Mouse (Mus musculus): ENCODE results near the gene Dars2.
A peak's percentile ranks its signal among the peaks of the same experiment; 100 is the strongest.

The Dars2 gene

DNA sequence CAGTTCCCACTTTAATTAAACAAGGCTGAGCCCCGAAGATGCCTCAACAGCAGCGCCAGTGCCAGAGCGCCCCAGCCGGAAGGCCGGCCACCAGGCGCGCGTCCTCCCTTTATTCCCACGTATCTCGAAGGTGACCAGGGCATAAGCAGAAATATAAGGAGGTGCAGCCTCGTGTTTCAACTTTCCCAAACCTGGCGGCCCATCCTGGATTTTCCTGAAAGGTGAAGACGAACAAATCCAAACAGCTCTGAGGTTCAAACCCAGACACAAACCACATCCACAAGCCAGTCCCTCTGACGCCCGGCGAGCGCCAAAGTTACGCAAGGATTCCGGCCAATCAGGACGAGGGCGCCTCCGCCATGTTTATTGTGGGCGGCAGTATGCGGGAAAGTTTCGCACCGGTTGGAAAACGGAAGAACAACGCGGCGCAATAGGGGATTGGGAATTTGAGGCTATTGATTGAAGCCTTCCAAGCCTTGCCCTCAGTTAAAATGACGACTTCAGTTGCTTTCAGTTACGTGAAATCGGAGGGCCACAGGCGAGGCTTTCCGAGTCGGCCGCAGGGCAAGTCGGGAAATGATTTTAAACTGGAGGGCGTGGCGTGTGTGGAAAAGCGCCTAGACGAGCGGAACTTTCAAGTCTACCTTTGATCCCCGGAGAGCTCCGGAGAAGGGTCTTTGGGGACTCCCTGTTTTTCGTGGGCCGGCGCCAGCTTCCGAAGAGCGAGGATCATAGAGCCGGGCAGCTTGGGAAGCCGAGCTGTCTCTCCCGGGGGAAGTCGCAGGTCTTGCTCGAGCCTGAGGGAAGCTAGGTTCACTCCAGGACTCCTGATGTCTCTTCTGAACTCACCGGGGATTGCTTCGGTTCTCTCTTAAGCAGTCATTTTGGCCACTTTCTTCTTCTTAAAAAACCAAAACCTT lies at the start of gene Dars2, which contains the start of gene Cenpl:
Gene Dars2, minus strand, starts transcription at position 307 of the 920 bp plus-strand sequence.
Gene Cenpl, plus strand, starts transcription at position 362 of the 920 bp plus-strand sequence.
- peak; percentile 93 to 96 for DNase-seq (ENCODE audit: low spot score in 2 of 2)

DNA sequence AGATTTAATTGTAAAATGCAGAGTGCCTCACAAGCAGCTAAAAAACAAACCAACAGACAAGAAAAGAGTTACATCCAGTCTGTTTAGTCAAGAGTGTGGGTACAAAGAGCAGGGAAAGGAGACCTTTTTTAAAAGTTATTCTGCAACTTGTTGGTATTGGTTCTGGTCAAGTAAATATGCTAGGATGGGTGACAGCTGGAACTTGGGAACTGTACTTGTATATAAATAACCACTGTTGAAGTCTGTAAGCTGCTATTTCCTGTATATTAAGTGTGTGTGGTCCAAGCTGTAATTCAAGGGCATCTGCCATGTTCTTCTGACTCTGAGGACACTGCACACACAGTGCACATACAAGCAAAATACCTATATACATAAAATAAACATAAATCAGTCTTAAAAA lies 44.1 kb upstream of the Dars2 start:
- no peak for DNase-seq (ENCODE audit: low spot score in 2 of 2)

- DNase-seq (ENCODE audit: low spot score in 2 of 2), result no peak
Observed at GRCm38 (mm10) chr1:161109216-161109615, 38.8 kb upstream of the Dars2 start.

DNA sequence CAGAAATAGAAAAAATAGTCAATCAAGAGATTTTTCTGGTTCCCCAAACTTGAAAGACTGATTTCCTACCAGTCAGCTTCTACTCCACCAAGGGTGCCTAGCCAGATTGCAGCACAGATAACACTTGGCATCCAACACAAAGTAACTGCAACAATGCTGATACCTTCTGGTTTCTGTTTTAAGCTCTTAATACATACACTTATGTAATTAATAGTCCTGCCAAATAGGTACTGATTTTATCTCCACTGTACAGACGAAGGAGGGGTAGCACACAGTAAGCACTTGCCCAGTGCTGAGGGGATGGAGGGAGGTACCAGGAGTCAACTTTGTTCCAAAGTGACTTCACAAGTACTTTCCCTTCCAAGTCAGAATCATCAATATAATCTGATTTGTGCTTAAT lies 33.4 kb upstream of the Dars2 start:
- DNase-seq (ENCODE audit: low spot score in 2 of 2), result no peak

- no peak for DNase-seq (ENCODE audit: low spot score in 2 of 2)
Observed at GRCm38 (mm10) chr1:161099721-161100405, 29.4 kb upstream of the Dars2 start.

DNA sequence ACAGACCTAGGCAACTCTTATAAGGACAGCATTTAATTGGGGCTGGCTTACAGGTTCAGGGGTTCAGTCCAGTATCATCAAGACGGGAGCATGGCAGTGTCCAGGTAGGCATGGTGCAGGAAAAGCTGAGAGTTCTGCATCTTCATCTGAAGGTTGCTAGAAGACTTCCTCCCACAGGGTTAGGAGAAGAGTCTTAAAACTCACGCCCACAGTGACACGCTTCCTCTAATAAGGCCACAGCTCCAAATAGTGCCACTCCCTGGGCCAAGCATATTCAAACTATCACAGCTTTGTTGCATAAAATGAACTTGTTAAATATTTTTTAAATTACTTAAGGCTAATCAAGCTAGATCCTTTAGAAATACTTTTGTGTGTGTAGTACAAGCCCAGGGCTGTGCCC lies 6.8 kb upstream of the Dars2 start:
- no peak for DNase-seq (ENCODE audit: low spot score in 2 of 2)

- no peak for DNase-seq (ENCODE audit: low spot score in 2 of 2)
Observed at GRCm38 (mm10) chr1:161076238-161076637, 5.8 kb upstream of the Dars2 start.

GRCm38 (mm10) chr1:161071272-161071620 lies 788 bp upstream of the Dars2 start:
- DNase-seq (ENCODE audit: low spot score in 2 of 2), result no peak

DNA sequence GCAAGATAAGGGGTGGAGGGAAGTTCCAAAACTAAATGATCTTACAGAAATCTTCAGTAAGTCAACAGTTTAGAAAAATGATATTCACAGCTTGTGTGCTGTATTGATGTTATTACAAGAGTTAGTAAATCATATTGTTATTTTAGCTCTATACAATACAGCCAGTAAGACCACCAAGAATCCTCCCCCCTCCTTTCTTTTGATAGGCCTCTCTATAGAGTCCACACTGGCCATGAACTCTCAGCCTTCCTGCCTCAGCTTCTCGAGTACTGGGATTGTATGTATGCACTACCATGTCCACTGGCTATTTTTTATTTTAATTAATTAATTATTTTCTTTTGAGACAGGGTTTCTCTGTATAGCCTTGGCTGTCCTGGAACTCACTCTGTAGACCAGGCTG lies 7.1 kb downstream of the Dars2 start:
- no peak for DNase-seq (ENCODE audit: low spot score in 2 of 2)

- no peak for DNase-seq (ENCODE audit: low spot score in 2 of 2)
Observed at GRCm38 (mm10) chr1:161057164-161057563, 13.3 kb downstream of the Dars2 start.

- no peak for DNase-seq (ENCODE audit: low spot score in 2 of 2)
Observed at GRCm38 (mm10) chr1:161046972-161047371, 23.5 kb downstream of the Dars2 start.

- no peak for DNase-seq (ENCODE audit: low spot score in 2 of 2)
Observed at GRCm38 (mm10) chr1:161041261-161042020, 29.0 kb downstream of the Dars2 start.

DNA sequence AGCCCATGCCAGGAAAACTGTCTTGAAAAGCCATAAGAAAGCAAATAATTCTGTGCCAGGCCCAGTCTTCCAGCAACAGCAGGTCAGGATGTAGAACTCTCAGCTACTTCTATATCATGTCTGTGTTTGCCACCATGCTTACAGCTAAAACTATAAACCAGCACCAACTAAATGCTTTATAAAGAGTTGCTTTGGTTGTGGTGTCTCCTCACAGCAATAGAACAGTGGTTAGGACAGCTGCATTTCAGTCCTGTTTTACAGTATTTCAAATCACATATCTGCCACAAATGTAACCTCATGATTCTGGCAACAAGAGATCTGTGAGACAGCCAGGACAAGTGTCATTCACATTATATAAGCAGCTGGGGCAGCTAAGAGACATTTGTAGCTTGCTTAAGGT lies 29.6 kb downstream of the Dars2 start:
- DNase-seq (ENCODE audit: low spot score in 2 of 2), result no peak

DNA sequence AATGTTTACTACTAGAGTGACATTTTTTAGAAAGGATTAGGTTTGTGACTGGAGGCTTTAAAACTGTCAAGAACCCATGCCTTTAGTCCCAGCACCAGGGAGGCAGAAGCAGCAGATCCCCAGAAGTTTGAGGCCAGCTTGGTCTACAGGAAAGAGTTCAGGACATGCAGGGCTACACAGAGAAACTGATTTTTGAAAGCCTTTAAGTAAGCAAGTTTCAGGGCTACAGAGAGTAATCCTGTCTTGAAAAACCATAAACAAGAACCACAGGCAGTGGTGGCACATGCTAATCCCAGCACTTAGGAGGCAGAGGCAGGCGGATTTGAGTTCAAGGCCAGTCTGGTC lies 30.1 kb downstream of the Dars2 start:
- DNase-seq (ENCODE audit: low spot score in 2 of 2), result no peak

DNA sequence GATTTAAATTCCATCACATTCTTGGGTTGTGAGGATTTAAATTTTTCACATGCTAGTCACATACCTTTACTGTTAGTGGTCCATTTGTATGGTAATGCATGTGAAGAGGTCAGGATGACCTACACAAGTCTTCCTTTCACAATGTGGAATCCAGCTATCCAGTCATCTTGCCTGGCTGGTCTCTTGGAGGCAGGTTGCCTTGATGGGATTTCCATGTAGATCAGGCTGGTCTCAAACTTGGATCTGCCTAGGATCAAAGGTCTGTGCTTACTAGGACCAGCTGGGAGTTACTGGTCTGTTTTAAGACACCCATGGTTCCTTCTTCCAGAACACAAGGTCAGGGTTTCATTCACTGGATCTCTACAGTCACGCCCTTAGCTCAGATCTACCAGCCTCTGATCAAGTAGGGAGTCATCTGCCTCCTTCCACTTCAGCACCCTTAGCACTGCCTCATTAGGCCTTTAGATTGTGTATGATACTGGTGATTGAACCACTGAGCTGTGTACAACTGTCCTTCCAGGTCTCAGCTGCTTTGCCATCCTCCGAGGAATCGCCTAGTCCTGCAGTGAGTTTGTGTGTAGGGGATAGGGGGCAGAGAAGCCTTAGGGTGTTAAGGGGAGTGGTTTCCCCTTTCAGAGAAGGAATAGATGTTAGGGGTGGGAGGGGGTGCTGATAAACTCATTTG lies 30.6 kb downstream of the Dars2 start:
- DNase-seq (ENCODE audit: low spot score in 2 of 2), result no peak

GRCm38 (mm10) chr1:161038968-161039721 lies 31.3 kb downstream of the Dars2 start:
- no peak for DNase-seq (ENCODE audit: low spot score in 2 of 2)

DNA sequence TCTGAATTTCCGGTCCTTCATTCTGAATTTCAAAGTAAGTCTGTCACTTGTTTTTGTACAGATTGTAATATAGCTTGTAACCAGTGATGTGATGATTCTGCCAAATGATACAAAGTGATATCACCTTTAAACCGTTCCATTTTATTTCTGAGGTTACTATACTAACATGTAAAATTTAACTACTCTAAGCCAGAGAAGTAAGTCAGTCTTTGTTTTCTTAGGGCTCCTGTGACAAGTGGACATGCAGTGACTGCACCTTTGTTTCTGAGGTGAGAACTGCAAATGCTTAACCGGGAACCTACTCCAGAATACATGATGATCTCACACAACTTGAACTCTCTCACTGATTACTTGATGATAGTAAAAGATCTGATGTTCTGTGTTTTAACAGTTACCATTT lies 32.5 kb downstream of the Dars2 start:
- no peak for DNase-seq (ENCODE audit: low spot score in 2 of 2)

DNA sequence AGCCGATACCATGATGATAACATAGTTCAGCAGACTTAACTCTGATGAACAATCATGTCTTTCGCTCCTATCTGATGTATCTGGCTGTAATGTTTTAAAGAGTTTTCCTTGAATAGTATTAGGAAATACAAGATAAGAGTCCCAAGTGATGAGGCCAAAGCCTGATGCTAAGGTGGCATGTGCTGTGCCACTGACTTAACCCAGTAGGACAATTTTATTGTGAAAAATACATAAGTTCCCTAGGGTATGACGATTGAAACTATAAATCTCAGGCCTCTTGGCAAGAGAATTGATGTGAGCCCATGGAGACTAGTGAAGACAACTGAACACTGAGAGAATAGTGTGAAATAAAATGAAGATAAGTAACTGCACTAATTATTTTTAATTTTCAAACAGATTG lies 32.9 kb downstream of the Dars2 start:
- no peak for DNase-seq (ENCODE audit: low spot score in 2 of 2)

- no peak for DNase-seq (ENCODE audit: low spot score in 2 of 2)
Observed at GRCm38 (mm10) chr1:161037026-161037425, 33.4 kb downstream of the Dars2 start.

DNA sequence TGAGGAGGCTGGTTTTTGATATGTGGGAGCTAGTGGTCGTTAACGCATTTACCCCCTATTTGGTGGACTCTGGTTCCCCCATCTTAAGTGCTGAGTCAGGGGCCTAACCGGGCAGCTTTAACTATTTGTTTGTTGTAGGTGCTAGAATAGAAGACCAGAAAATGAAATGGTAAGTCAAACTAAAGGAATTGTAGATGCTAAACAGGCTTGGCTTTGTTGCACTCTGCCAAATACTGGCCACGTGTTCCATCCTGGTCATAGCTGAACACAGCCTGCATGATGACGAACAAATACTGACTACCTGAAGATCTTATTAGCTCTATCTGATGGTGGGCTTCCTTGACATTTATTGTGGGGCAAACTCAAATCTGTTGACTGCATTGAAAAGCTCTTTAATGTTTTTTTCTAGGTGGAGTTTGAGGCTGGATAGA lies 34.0 kb downstream of the Dars2 start:
- no peak for DNase-seq (ENCODE audit: low spot score in 2 of 2)

DNA sequence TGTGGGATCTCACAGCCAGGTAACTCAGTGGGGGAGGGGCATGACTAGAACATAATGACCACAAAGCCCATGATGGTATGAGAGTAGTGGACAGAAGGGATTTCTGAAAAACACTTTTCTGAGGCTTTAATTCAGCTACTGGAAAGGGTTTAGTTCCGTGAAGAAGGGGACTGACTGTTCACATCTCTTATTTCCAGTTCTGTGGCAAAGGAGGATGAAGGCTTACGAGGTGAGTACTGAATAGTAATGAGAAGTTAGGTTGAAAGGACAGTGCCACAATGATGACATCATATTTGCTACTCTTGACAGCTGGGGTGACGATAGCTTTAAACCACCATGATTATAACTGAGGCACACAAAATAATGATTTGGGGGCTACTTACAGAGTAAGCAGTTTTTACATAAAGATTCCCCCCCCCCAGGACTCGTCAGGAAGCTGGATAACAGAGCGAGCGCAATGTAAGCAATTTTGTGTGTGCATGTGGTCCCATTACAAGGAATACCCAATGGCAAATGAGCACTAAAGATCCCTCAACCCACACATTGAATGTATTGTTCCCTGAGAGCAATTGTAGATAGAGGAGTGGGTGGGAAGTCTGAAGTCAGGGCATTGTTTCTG lies 34.6 kb downstream of the Dars2 start:
- DNase-seq (ENCODE audit: low spot score in 2 of 2), result no peak
